ENCODE assay signal across 26 mouse cellular contexts in the genomic region with DNA sequence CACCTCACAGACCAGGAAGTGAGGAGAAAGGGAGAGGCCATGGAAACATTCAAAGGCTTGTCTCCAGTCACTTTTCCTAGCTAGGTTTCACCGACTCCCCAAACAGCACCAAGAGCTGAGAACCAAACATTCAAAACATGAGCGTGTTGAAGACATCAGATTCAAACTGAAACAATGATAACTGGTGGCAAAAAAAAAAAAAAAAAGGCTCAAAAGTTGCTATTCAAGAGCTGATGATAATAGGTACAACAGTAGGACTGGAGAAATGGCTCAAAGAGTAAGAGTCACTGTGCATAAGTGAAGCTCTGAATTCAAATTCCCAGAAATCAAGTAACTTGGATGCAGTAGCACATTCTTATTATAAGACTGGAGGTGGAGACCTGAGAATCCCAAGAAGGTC.
"Had no signal": no experiment of that assay in that cellular context is flagged by ENCODE, and none has a peak within 500 bp of the region (broad histone marks: within the 10 kb centered on the region; RNA-seq: fewer than 3 reads in every experiment).

No protein-coding gene starts in this region.

- H3K4me1 ChIP-seq: embryonic facial prominence, embryonic 10.5 days; embryonic facial prominence, embryonic 13.5 days; embryonic facial prominence, embryonic 15.5 days; forebrain, embryonic 10.5 days; forebrain, embryonic 12.5 days; forebrain, embryonic 13.5 days; forebrain, embryonic 15.5 days had no signal

- H3K36me3 ChIP-seq: forebrain, embryonic 15.5 days had no signal

- H3K9me3 ChIP-seq: embryonic facial prominence, embryonic 10.5 days; embryonic facial prominence, embryonic 12.5 days; embryonic facial prominence, embryonic 13.5 days; embryonic facial prominence, embryonic 15.5 days; forebrain, embryonic 10.5 days; forebrain, embryonic 12.5 days; forebrain, embryonic 13.5 days; forebrain, embryonic 15.5 days; heart, embryonic 10.5 days had no signal

- DNase-seq: cerebellum, adult 9-10 months; cerebellum, adult 9-11 months; cerebellum, postnatal 10 days; cerebellum, postnatal 14 days; cerebellum, postnatal 25 days; cerebellum, postnatal 36 days; embryo, embryonic 11 days; forebrain, postnatal 0 days; gastrocnemius, adult 2 months; gastrocnemius, postnatal 10 days; gastrocnemius, postnatal 14 days; gastrocnemius, postnatal 25 days; gastrocnemius, postnatal 36 days; heart, adult 11 months; heart, adult 18-20 months; heart, adult 2 months had no signal

- H3K27me3 ChIP-seq: embryonic facial prominence, embryonic 12.5 days; embryonic facial prominence, embryonic 13.5 days; embryonic facial prominence, embryonic 15.5 days; forebrain, embryonic 12.5 days; forebrain, embryonic 13.5 days; forebrain, embryonic 15.5 days had no signal

- H3K9ac ChIP-seq: embryonic facial prominence, embryonic 12.5 days; embryonic facial prominence, embryonic 13.5 days; embryonic facial prominence, embryonic 15.5 days; forebrain, embryonic 12.5 days; forebrain, embryonic 13.5 days; forebrain, embryonic 15.5 days; forebrain, postnatal 0 days had no signal

- H3K4me3 ChIP-seq: embryonic facial prominence, embryonic 10.5 days; embryonic facial prominence, embryonic 12.5 days; embryonic facial prominence, embryonic 13.5 days; embryonic facial prominence, embryonic 15.5 days; erythroblast, embryonic 14.5 days; forebrain, embryonic 10.5 days; forebrain, embryonic 12.5 days; forebrain, embryonic 13.5 days; forebrain, embryonic 15.5 days; gastrocnemius, adult 2 months; heart, adult 2 months; heart, embryonic 10.5 days had no signal

- H3K27ac ChIP-seq: embryonic facial prominence, embryonic 10.5 days; embryonic facial prominence, embryonic 12.5 days; embryonic facial prominence, embryonic 13.5 days; embryonic facial prominence, embryonic 15.5 days; forebrain, embryonic 10.5 days; forebrain, embryonic 12.5 days; forebrain, embryonic 13.5 days; forebrain, embryonic 15.5 days; gastrocnemius, adult 2 months; heart, adult 2 months; heart, embryonic 10.5 days had no signal

- H3K4me2 ChIP-seq: embryonic facial prominence, embryonic 12.5 days; embryonic facial prominence, embryonic 13.5 days; embryonic facial prominence, embryonic 15.5 days; forebrain, embryonic 12.5 days; forebrain, embryonic 13.5 days; forebrain, embryonic 15.5 days had no signal
